ENCODE assay signal across 12 mouse cellular contexts in genomic region chr4:31612147-31612824, GRCm38 (mm10).
A peak's percentile ranks its signal among the peaks of the same experiment; 100 is the strongest.
DNase-seq lines count a peak whose midpoint lies in the region; ATAC-seq lines count a peak whose summit lies in the region.
"Had no signal": no experiment of that assay in that cellular context is flagged by ENCODE, and none has a peak within 500 bp of the region (broad histone marks: within the 10 kb centered on the region; RNA-seq: fewer than 3 reads in every experiment).

No protein-coding gene starts in this region.

- no peak overlapping the region for H3K4me2 ChIP-seq in neural tube, embryonic 11.5 days (ENCODE audit: low read depth)
- H3K4me2 ChIP-seq in forebrain, embryonic 16.5 days (ENCODE audit: low read length): 0 out of 2 replicates have a peak overlapping the region, but pooled peaks have one; percentile 21
- H3K4me2 ChIP-seq in limb, embryonic 13.5 days (replicated peaks): peak overlapping the region; percentile 34
- H3K4me2 ChIP-seq: limb, embryonic 15.5 days had no signal

- H3K4me3 ChIP-seq in neural tube, embryonic 11.5 days (ENCODE audit: low read depth, low read length): no peak overlapping the region
- H3K4me3 ChIP-seq in forebrain, embryonic 16.5 days (replicated peaks; ENCODE audit: low read length): no peak overlapping the region
- H3K4me3 ChIP-seq in limb, embryonic 13.5 days: no peak overlapping the region
- H3K4me3 ChIP-seq: erythroblast, embryonic 14.5 days; limb, embryonic 15.5 days had no signal

- no peak for ATAC-seq in neural tube, embryonic 11.5 days (ENCODE audit: insufficient read depth, low FRiP score, low TSS enrichment)
- peak; percentile 92 for ATAC-seq in forebrain, embryonic 16.5 days
- no peak for ATAC-seq in limb, embryonic 13.5 days (ENCODE audit: low FRiP score, low read depth)

- peak; percentile 44 for DNase-seq in neural tube, embryonic 11.5 days (ENCODE audit: low spot score)
- DNase-seq in neural tube, embryonic 10.5 days (ENCODE audit: extremely low spot score, low spot score): no peak
- peak; percentile 67 for DNase-seq in retina, postnatal 1 day
- DNase-seq in MN1 (ENCODE audit: low spot score): no peak
- no peak for DNase-seq in right cerebral cortex, postnatal 4 days
- no peak for DNase-seq in c-Kit-positive CD71-positive TER-119-positive erythroid progenitor cells, embryonic 14.5 days (ENCODE audit: low spot score)
- DNase-seq: kidney, postnatal 14 days; thymus, postnatal 25 days had no signal

- H3K9me3 ChIP-seq in neural tube, embryonic 11.5 days (ENCODE audit: control insufficient read depth, low read length): no peaks in the 10 kb centered on the region
- H3K9me3 ChIP-seq in forebrain, embryonic 16.5 days (ENCODE audit: control insufficient read depth, low read length): no peaks in the 10 kb centered on the region
- H3K9me3 ChIP-seq in limb, embryonic 13.5 days: no peaks in the 10 kb centered on the region
- H3K9me3 ChIP-seq: limb, embryonic 15.5 days had no signal

- no peak overlapping the region for H3K9ac ChIP-seq in neural tube, embryonic 11.5 days (ENCODE audit: low read length)
- H3K9ac ChIP-seq in forebrain, embryonic 16.5 days (replicated peaks; ENCODE audit: low read depth, low read length): no peak overlapping the region
- no peak overlapping the region for H3K9ac ChIP-seq in limb, embryonic 13.5 days
- H3K9ac ChIP-seq: limb, embryonic 15.5 days had no signal

- no peak overlapping the region for H3K27ac ChIP-seq in neural tube, embryonic 11.5 days (ENCODE audit: low read depth, low read length)
- H3K27ac ChIP-seq in forebrain, embryonic 16.5 days (ENCODE audit: low read length): peak overlapping the region; percentile 24; the same call in 1 of the 2 replicates
- H3K27ac ChIP-seq in limb, embryonic 13.5 days: peak overlapping the region; percentile 59; the same call in 1 of the 2 replicates
- H3K27ac ChIP-seq: limb, embryonic 15.5 days had no signal

- H3K4me1 ChIP-seq in neural tube, embryonic 11.5 days (ENCODE audit: control insufficient read depth, insufficient read depth, low read length): peaks cover 6% of the 10 kb centered on the region; the same call in 1 of the 2 replicates
- peaks cover 22% of the 10 kb centered on the region for H3K4me1 ChIP-seq in forebrain, embryonic 16.5 days (replicated peaks; ENCODE audit: control insufficient read depth, insufficient read depth, low read length)
- H3K4me1 ChIP-seq in limb, embryonic 13.5 days: peaks cover 25% of the 10 kb centered on the region

- no peaks in the 10 kb centered on the region for H3K36me3 ChIP-seq in neural tube, embryonic 11.5 days (ENCODE audit: control insufficient read depth, insufficient read depth, low read length)
- H3K36me3 ChIP-seq in forebrain, embryonic 16.5 days (ENCODE audit: control insufficient read depth, insufficient read depth): no peaks in the 10 kb centered on the region
- no peaks in the 10 kb centered on the region for H3K36me3 ChIP-seq in limb, embryonic 13.5 days
- H3K36me3 ChIP-seq: limb, embryonic 15.5 days had no signal

- H3K27me3 ChIP-seq in neural tube, embryonic 11.5 days (ENCODE audit: control insufficient read depth, insufficient read depth, low read length): no peaks in the 10 kb centered on the region
- H3K27me3 ChIP-seq in forebrain, embryonic 16.5 days (replicated peaks; ENCODE audit: control insufficient read depth, insufficient read depth, low read length): no peaks in the 10 kb centered on the region
- H3K27me3 ChIP-seq in limb, embryonic 13.5 days: no peaks in the 10 kb centered on the region
- H3K27me3 ChIP-seq: limb, embryonic 15.5 days had no signal

- 46% methylated on average over 8 of the region's 8 CpGs for WGBS in neural tube, embryonic 11.5 days
- 6% methylated on average over 8 of the region's 8 CpGs for WGBS in forebrain, embryonic 16.5 days
- 12% methylated on average over 8 of the region's 8 CpGs for WGBS in limb, embryonic 13.5 days

Comparison
In these comparisons a context has a peak if more than half of its experiments do, and no peak if none do; other contexts are left out.
1. DNase-seq: peak in neural tube, embryonic 11.5 days (single experiment) and retina, postnatal 1 day (single experiment); none in neural tube, embryonic 10.5 days (single experiment), MN1 (single experiment), right cerebral cortex, postnatal 4 days (single experiment) and c-Kit-positive CD71-positive TER-119-positive erythroid progenitor cells, embryonic 14.5 days (single experiment).